Mouse (Mus musculus) right cerebral cortex, postnatal 10 days (tissue): ENCODE measurements around the gene Capn10.

Experiments used
- DNase-seq, 2 experiments: peaks; one replicate each; pipeline ENCODE4 v3.0.0; 2021; ENCODE audit warnings: low spot score in 2 of 2

The Capn10 gene

DNA sequence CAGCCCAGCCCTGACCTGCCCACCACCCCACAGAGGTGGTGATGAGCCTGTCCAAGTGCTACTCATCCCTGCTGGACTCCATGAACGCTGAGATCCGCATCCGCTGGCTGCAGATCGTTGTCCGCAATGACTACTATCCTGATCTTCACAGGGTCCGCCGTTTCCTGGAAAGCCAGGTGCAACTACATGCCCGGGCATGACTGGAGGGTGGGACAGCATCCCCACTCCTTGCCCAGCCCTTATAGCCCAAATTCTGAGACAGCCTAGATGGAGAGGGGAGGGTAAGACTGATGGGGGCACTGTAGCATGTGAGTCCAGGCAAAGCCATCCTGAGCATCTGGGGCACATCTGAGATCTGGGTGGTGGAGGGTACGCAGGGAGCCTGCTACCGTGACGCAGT, 15.0 kb upstream of the Capn10 start:
- peak in 1 of 2 experiments; percentile 23 for DNase-seq

DNA sequence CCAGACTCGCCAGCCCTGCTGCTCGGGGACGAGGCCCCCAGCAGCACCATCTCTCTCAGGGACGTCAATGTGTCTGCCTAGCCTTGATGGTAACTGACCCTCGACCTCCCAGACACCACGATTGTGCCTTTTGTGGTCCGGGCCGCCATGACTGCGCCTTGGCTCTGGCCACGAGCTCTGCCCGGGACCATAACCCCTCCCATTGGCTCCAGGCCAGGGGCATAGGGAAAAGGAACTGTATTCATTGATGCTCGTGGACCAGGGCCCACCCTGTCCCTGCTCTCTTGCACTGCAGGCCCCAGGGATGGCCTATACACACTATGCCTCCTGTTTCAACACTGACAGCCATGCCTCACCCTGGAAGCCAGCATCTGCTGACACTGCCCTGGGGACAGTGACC, 14.4 kb upstream of the Capn10 start:
- DNase-seq = peak; percentile 48 to 57

DNA sequence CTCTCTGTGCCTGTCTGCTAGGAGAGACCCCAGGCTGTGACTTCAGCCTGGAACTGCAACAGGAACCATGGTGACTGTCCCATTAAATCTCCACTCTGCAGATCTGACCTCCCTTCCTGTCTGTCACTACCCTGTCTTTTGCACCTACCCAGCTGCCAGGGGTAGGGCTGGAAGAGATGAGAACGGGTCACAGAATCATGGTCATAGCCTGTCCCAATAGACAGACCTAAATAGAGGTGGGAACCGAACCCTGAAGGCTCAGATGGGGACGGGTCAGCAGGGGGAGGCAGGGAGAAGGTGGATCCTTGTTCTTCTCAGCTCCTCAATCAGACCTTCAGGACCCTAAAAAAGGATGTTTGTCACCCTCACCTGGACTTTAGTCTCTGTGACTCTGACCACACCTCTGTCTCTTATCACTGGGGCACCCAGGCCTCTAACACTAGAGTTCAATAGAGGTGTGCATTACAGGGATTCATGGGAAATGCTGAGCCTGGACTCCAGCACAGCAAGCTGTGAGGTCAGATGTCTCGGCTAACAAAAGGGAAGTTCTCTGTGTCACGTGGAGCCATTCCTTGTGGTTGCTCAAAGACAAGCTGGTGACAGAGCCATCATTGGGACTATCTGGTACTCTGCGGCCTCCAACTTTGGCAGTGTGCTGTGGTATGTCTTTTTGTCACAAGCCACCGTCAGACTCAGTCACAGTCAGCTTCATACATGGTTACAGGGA, 13.5 kb upstream of the Capn10 start:
- DNase-seq = no peak

DNA sequence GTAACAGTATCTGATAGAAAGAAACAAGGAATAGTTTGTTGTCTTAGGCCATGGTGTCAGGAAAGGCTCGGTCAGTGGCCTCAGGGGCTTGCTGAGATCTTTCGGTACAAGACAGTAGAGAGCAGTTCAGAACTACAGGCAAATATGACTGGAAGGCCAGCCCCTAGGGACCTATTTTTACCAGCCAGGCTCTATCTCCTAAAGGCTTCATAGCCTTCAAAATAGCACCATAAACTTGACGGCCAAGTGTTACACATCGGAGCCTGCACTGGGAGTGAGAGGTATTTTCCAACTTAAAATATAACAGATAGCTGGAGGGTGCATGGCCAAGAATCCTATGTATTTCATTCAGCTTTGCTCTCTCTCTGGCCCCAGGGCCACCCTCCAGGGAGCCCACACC, 12.7 kb upstream of the Capn10 start:
- no peak for DNase-seq

- DNase-seq = no peak
Observed at GRCm38 (mm10) chr1:92930171-92930706, 3.9 kb upstream of the Capn10 start.

DNA sequence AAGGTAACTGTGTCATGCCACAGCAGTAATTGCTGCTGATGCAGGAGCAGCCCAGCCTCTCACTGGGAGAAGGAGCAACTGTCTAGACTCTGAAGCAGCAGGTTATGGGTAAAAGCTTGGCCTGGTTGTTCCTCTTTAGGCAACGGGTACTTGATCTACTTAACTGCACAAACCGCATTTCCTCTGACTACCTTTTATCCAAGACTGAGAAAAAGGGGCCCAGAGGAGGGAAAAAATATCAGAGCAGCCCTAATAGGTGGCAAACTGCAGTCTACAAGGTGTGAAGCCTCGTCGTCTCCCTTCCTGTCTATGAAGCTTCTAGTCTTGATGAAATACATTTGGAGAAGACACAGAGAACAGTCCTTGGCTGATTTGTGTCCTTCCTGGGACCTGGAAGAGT, 565 bp upstream of the Capn10 start:
- no peak for DNase-seq

DNA sequence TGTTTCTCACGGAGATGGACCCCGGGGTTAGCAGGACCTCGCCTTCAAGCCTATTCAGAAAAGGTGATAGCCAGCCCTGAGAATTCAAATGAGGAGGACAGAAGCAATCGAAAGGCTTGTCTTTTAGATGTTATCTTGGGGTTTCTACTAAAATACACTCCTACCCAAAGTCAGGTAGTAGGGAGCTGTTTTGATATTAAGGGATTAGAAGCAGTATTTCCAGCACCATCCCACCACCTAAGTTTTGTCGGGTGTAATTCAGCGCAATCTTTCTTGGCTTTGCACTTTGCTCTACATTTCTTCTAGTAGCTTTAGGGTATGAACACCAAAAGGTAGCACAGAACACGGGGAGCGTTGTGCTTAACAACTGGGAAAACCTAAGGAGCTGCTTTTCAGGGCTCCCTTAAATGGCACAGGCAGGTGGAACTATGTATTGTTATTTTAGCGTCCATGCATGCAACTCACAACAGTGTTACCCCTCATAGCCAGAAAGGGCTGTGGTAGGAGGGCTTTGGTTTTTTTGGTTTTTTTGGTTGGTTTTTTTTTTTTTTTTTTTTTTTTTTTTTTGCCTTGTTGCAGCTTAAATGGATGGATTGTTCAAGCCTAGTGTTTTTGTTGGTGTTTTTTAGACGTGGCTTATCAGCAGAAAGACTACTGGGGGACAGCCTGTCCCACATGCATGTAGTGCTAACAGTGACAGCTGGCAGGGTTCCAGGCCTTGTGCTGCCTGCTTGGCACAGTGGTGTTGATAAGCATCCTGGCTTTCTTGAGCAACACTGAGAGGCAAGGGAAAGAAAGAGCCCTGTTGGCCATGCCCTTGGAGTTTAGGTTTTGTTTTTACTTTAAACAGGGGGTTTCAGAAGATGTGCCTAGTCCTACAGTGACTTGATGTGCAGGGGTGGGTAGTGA, 1.1 kb downstream of the Capn10 start:
- peak; percentile 64 to 68 for DNase-seq

- no peak for DNase-seq
Observed at GRCm38 (mm10) chr1:92935977-92936376, 1.8 kb downstream of the Capn10 start.

DNA sequence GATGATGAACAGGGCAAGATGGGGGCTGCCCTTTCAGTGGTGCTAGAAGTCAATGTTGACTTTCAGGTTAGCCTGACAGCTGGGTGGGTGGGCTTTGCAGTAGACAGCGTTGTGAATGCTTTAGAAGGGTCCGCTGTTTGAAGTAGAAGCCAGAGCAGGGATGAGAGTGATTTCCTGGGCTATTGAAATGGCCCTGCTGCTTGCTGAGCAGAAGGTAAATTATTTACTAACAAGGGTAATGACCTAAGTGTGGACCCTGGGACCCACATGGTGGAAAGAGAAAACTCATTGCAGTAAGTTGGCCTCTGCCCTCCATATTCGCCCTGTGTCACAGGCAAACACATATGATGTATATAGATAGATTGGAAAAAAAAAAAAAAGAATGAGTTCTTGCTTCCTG, 2.3 kb downstream of the Capn10 start:
- no peak for DNase-seq

GRCm38 (mm10) chr1:92937797-92938196, 3.6 kb downstream of the Capn10 start:
- no peak for DNase-seq

- DNase-seq = no peak
Observed at GRCm38 (mm10) chr1:92939746-92940145, 5.6 kb downstream of the Capn10 start.

DNA sequence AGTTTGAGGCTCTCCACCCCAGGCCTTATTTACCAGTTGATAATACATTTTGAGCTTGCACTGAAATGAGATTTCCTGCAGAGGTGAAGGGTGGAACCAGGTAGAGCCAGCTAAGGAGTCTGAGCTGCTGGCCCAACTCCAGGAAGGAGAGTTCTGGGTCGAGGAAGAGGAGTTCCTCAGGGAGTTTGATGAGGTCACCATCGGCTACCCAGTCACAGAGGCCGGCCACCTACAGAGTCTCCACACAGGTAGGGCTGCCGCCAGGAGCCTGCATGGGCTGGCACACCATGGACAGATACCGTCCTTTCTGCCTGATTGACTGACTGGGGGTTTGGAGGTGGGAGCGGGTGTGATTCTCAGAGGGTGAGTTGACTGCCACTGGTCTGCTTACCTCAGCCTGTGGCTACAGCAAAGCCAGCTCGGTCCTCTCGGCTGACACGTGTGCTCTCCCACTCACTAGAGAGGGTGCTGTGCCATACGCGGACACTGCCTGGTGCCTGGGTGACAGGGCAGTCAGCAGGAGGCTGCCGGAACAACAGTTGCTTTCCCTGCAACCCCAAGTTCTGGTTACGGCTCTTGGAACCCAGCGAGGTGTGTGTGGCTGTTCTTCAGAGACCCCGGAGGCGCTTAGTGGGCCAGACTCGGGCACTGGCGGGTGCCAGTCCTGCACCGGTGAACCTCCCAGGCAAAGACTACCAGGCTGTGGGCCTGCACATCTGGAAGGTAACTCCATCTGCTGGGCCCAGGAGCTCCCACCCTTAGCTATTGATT, 9.2 kb downstream of the Capn10 start:
- DNase-seq = no peak

DNA sequence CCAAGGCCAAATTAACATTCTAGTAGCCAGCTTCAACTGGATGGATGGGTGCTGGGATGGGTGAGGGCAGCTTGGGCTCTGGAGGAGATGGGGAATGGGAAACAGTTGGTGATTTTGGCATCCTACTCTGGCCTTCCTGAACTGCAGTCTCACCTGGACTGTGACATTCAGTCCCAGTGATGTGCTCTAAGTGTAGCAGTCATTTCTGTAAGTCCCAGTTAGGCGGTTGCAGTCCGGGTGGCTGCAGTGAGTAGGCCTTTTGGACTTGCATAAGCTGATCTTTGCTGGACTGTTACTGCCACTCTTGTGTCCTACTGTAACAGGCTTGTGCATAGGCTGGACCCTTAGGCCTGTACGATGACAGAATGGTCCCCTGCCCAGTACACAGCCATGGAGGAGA, 13.8 kb downstream of the Capn10 start:
- peak in 1 of 2 experiments; percentile 18 for DNase-seq

GRCm38 (mm10) chr1:92949426-92949825, 15.2 kb downstream of the Capn10 start:
- DNase-seq = peak; percentile 21 to 23

GRCm38 (mm10) chr1:92950607-92951006, 16.4 kb downstream of the Capn10 start, which contains the start of gene Gpr35:
Gene Gpr35 (plus strand): TSS chr1:92950865.
- peak; percentile 13 to 19 for DNase-seq

GRCm38 (mm10) chr1:92953641-92954040, 19.5 kb downstream of the Capn10 start:
- peak in 1 of 2 experiments; percentile 9 for DNase-seq

GRCm38 (mm10) chr1:92956571-92957335, 22.6 kb downstream of the Capn10 start:
- peak; percentile 72 to 78 for DNase-seq

- DNase-seq = peak in 1 of 2 experiments; percentile 3
Observed at GRCm38 (mm10) chr1:92958999-92959398, 24.8 kb downstream of the Capn10 start.

GRCm38 (mm10) chr1:92970791-92971190, 36.6 kb downstream of the Capn10 start:
- DNase-seq = peak in 1 of 2 experiments; percentile 12

- peak in 1 of 2 experiments; percentile 18 for DNase-seq
Observed at GRCm38 (mm10) chr1:92971879-92972795, 38.0 kb downstream of the Capn10 start.
